Mouse (Mus musculus): ENCODE measurements around the gene Bnipl. TPM values are rescaled to one million over a fixed set of nuclear protein-coding genes. Genes with fewer than 3 reads are reported as not detected.

Gene Bnipl
- polyA plus RNA-seq, 1 experiment from 2014 or later: 6.1 TPM

GRCm38 (mm10) chr3:95291041-95291440 is 40.0 kb upstream of the Bnipl start:
- Histone ChIP-seq H3K4me2 (ENCODE audit: low read depth, low read length) (no peak overlapping the region), H3K36me3 (ENCODE audit: control insufficient read depth, insufficient read depth, low read length) (peaks cover 78% of the 10 kb centered on the region), H3K9me3 (ENCODE audit: control insufficient read depth, low read length) (no peaks in the 10 kb centered on the region), H3K4me1 (ENCODE audit: control insufficient read depth, insufficient read depth, low read length) (no peaks in the 10 kb centered on the region), H3K4me3 (ENCODE audit: low read depth, low read length) (no peak overlapping the region), H3K9ac (ENCODE audit: low read depth, low read length) (no peak overlapping the region), H3K27me3 (replicated peaks; ENCODE audit: control insufficient read depth, insufficient read depth, low read length) (no peaks in the 10 kb centered on the region), H3K27ac (replicated peaks; ENCODE audit: low read depth, low read length) (no peak overlapping the region)
- DNase-seq (ENCODE audit: low spot score): no peak
- ATAC-seq (ENCODE audit: low read depth): no peak
- 84% methylated on average over 4 of the region's 4 CpGs for WGBS

- no peak for DNase-seq (ENCODE audit: low spot score)
- Histone ChIP-seq H3K9ac (ENCODE audit: low read depth, low read length) (no peak overlapping the region), H3K4me1 (ENCODE audit: control insufficient read depth, insufficient read depth, low read length) (no peaks in the 10 kb centered on the region), H3K9me3 (ENCODE audit: control insufficient read depth, low read length) (no peaks in the 10 kb centered on the region), H3K36me3 (ENCODE audit: control insufficient read depth, insufficient read depth, low read length) (peaks cover 71% of the 10 kb centered on the region), H3K27ac (replicated peaks; ENCODE audit: low read depth, low read length) (no peak overlapping the region), H3K4me3 (ENCODE audit: low read depth, low read length) (no peak overlapping the region), H3K4me2 (ENCODE audit: low read depth, low read length) (no peak overlapping the region), H3K27me3 (replicated peaks; ENCODE audit: control insufficient read depth, insufficient read depth, low read length) (no peaks in the 10 kb centered on the region)
- WGBS: 73% methylated on average over 6 of the region's 6 CpGs
- ATAC-seq (ENCODE audit: low read depth): no peak
Measured at GRCm38 (mm10) chr3:95290156-95290555, 39.2 kb upstream of the Bnipl start.

- Histone ChIP-seq H3K27ac (replicated peaks; ENCODE audit: low read depth, low read length) (no peak overlapping the region), H3K4me2 (ENCODE audit: low read depth, low read length) (no peak overlapping the region), H3K27me3 (replicated peaks; ENCODE audit: control insufficient read depth, insufficient read depth, low read length) (no peaks in the 10 kb centered on the region), H3K9me3 (ENCODE audit: control insufficient read depth, low read length) (no peaks in the 10 kb centered on the region), H3K4me1 (ENCODE audit: control insufficient read depth, insufficient read depth, low read length) (peaks cover under 1% of the 10 kb centered on the region), H3K4me3 (ENCODE audit: low read depth, low read length) (no peak overlapping the region), H3K9ac (ENCODE audit: low read depth, low read length) (no peak overlapping the region), H3K36me3 (ENCODE audit: control insufficient read depth, insufficient read depth, low read length) (peaks cover 66% of the 10 kb centered on the region)
- WGBS: 83% methylated on average over 4 of the region's 4 CpGs
- no peak for DNase-seq (ENCODE audit: low spot score)
- no peak for ATAC-seq (ENCODE audit: low read depth)
Measured at GRCm38 (mm10) chr3:95289419-95289818, 38.4 kb upstream of the Bnipl start.

GRCm38 (mm10) chr3:95287541-95287940 is 36.5 kb upstream of the Bnipl start:
- H3K27me3 ChIP-seq (replicated peaks; ENCODE audit: control insufficient read depth, insufficient read depth, low read length): no peaks in the 10 kb centered on the region
- DNase-seq (ENCODE audit: low spot score): no peak
- ATAC-seq (ENCODE audit: low read depth): no peak
- H3K27ac ChIP-seq (replicated peaks; ENCODE audit: low read depth, low read length): no peak overlapping the region
- H3K36me3 ChIP-seq (ENCODE audit: control insufficient read depth, insufficient read depth, low read length): peaks cover 48% of the 10 kb centered on the region
- H3K4me3 ChIP-seq (ENCODE audit: low read depth, low read length): no peak overlapping the region
- 92% methylated on average over 3 of the region's 3 CpGs for WGBS
- no peaks in the 10 kb centered on the region for H3K9me3 ChIP-seq (ENCODE audit: control insufficient read depth, low read length)
- H3K9ac ChIP-seq (ENCODE audit: low read depth, low read length): no peak overlapping the region
- no peak overlapping the region for H3K4me2 ChIP-seq (ENCODE audit: low read depth, low read length)
- H3K4me1 ChIP-seq (ENCODE audit: control insufficient read depth, insufficient read depth, low read length): peaks cover 8% of the 10 kb centered on the region

GRCm38 (mm10) chr3:95286510-95286909 is 35.5 kb upstream of the Bnipl start:
- Histone ChIP-seq H3K36me3 (ENCODE audit: control insufficient read depth, insufficient read depth, low read length) (peaks cover 38% of the 10 kb centered on the region), H3K4me2 (ENCODE audit: low read depth, low read length) (no peak overlapping the region), H3K4me1 (ENCODE audit: control insufficient read depth, insufficient read depth, low read length) (peaks cover 8% of the 10 kb centered on the region), H3K27me3 (replicated peaks; ENCODE audit: control insufficient read depth, insufficient read depth, low read length) (no peaks in the 10 kb centered on the region), H3K9ac (ENCODE audit: low read depth, low read length) (no peak overlapping the region), H3K4me3 (ENCODE audit: low read depth, low read length) (no peak overlapping the region), H3K27ac (replicated peaks; ENCODE audit: low read depth, low read length) (no peak overlapping the region), H3K9me3 (ENCODE audit: control insufficient read depth, low read length) (no peaks in the 10 kb centered on the region)
- DNase-seq (ENCODE audit: low spot score): no peak
- no peak for ATAC-seq (ENCODE audit: low read depth)
- 86% methylated on average over 7 of the region's 7 CpGs for WGBS

GRCm38 (mm10) chr3:95286011-95286410 is 35.0 kb upstream of the Bnipl start:
- no peak overlapping the region for H3K27ac ChIP-seq (replicated peaks; ENCODE audit: low read depth, low read length)
- H3K9me3 ChIP-seq (ENCODE audit: control insufficient read depth, low read length): no peaks in the 10 kb centered on the region
- H3K9ac ChIP-seq (ENCODE audit: low read depth, low read length): no peak overlapping the region
- peaks cover 33% of the 10 kb centered on the region for H3K36me3 ChIP-seq (ENCODE audit: control insufficient read depth, insufficient read depth, low read length)
- no peak overlapping the region for H3K4me3 ChIP-seq (ENCODE audit: low read depth, low read length)
- no peak for DNase-seq (ENCODE audit: low spot score)
- no peak for ATAC-seq (ENCODE audit: low read depth)
- H3K4me1 ChIP-seq (ENCODE audit: control insufficient read depth, insufficient read depth, low read length): peaks cover 8% of the 10 kb centered on the region
- 60% methylated on average over 5 of the region's 5 CpGs for WGBS
- no peak overlapping the region for H3K4me2 ChIP-seq (ENCODE audit: low read depth, low read length)
- no peaks in the 10 kb centered on the region for H3K27me3 ChIP-seq (replicated peaks; ENCODE audit: control insufficient read depth, insufficient read depth, low read length)

GRCm38 (mm10) chr3:95285390-95285789 is 34.4 kb upstream of the Bnipl start:
- Histone ChIP-seq H3K27ac (replicated peaks; ENCODE audit: low read depth, low read length) (no peak overlapping the region), H3K4me3 (ENCODE audit: low read depth, low read length) (no peak overlapping the region), H3K9ac (ENCODE audit: low read depth, low read length) (no peak overlapping the region), H3K4me2 (ENCODE audit: low read depth, low read length) (no peak overlapping the region), H3K4me1 (ENCODE audit: control insufficient read depth, insufficient read depth, low read length) (peaks cover 8% of the 10 kb centered on the region), H3K36me3 (ENCODE audit: control insufficient read depth, insufficient read depth, low read length) (peaks cover 27% of the 10 kb centered on the region), H3K9me3 (ENCODE audit: control insufficient read depth, low read length) (no peaks in the 10 kb centered on the region), H3K27me3 (replicated peaks; ENCODE audit: control insufficient read depth, insufficient read depth, low read length) (no peaks in the 10 kb centered on the region)
- WGBS: 95% methylated on average over 5 of the region's 5 CpGs
- no peak for ATAC-seq (ENCODE audit: low read depth)
- DNase-seq (ENCODE audit: low spot score): no peak

- Histone ChIP-seq H3K27ac (replicated peaks; ENCODE audit: low read depth, low read length) (no peak overlapping the region), H3K9me3 (ENCODE audit: control insufficient read depth, low read length) (no peaks in the 10 kb centered on the region), H3K9ac (ENCODE audit: low read depth, low read length) (peak overlapping the region; percentile 92; the same call in 1 of the 2 replicates), H3K4me2 (ENCODE audit: low read depth, low read length) (peak overlapping the region; percentile 78), H3K4me1 (ENCODE audit: control insufficient read depth, insufficient read depth, low read length) (peaks cover 8% of the 10 kb centered on the region), H3K36me3 (ENCODE audit: control insufficient read depth, insufficient read depth, low read length) (peaks cover 20% of the 10 kb centered on the region), H3K4me3 (ENCODE audit: low read depth, low read length) (peak overlapping the region; percentile 67), H3K27me3 (replicated peaks; ENCODE audit: control insufficient read depth, insufficient read depth, low read length) (no peaks in the 10 kb centered on the region)
- ATAC-seq (ENCODE audit: low read depth) (no peak), DNase-seq (ENCODE audit: low spot score) (no peak)
- WGBS: 81% methylated on average over 12 of the region's 12 CpGs
Measured at GRCm38 (mm10) chr3:95284501-95285281, 33.7 kb upstream of the Bnipl start.

- Histone ChIP-seq H3K27ac (replicated peaks; ENCODE audit: low read depth, low read length) (peak overlapping the region; percentile 97; the same call in 1 of the 2 replicates), H3K27me3 (replicated peaks; ENCODE audit: control insufficient read depth, insufficient read depth, low read length) (no peaks in the 10 kb centered on the region), H3K9me3 (ENCODE audit: control insufficient read depth, low read length) (no peaks in the 10 kb centered on the region), H3K9ac (ENCODE audit: low read depth, low read length) (peak overlapping the region; percentile 92), H3K4me2 (ENCODE audit: low read depth, low read length) (peak overlapping the region; percentile 78), H3K36me3 (ENCODE audit: control insufficient read depth, insufficient read depth, low read length) (peaks cover 20% of the 10 kb centered on the region), H3K4me3 (ENCODE audit: low read depth, low read length) (peak overlapping the region; percentile 67), H3K4me1 (ENCODE audit: control insufficient read depth, insufficient read depth, low read length) (peaks cover 8% of the 10 kb centered on the region)
- ATAC-seq (ENCODE audit: low read depth): no peak
- no peak for DNase-seq (ENCODE audit: low spot score)
- 8% methylated on average over 1 of the region's 1 CpGs for WGBS
Measured at GRCm38 (mm10) chr3:95284062-95284461, 33.1 kb upstream of the Bnipl start.
